Mouse (Mus musculus) testis, adult 2 months (tissue): Measurements from ENCODE around the gene Vangl2. TPM values are rescaled to one million over a fixed set of nuclear protein-coding genes. Genes with fewer than 3 reads are reported as not detected.

Experiments used
- H3K27ac ChIP-seq: fragments of 200-500 bp; 2 replicates; pipeline ENCODE4 v1.5.1; 2012; ENCODE audit warnings: low read depth, low read length; ENCODE audit not compliant: control insufficient read depth, insufficient read depth
- H3K27me3 ChIP-seq: fragments of 200-500 bp; 2 replicates; pipeline ENCODE4 v1.6.1; 2012; ENCODE audit warnings: mild to moderate bottlenecking, low read length, moderate library complexity; ENCODE audit not compliant: control insufficient read depth, insufficient read depth
- H3K36me3 ChIP-seq: fragments of 200-500 bp; 2 replicates; pipeline ENCODE4 v1.6.1; 2012; ENCODE audit warnings: mild to moderate bottlenecking, low read length; ENCODE audit not compliant: control insufficient read depth, insufficient read depth
- H3K4me1 ChIP-seq: fragments of 200-500 bp; 2 replicates; pipeline ENCODE4 v1.6.1; 2012; ENCODE audit warnings: low read length; ENCODE audit not compliant: control insufficient read depth, insufficient read depth
- H3K4me3 ChIP-seq: fragments of 200-500 bp; 2 replicates; pipeline ENCODE4 v1.5.1; 2012; ENCODE audit warnings: low read depth, mild to moderate bottlenecking, low read length, moderate library complexity, mixed read lengths; ENCODE audit not compliant: control insufficient read depth
- CTCF ChIP-seq: fragments of 200-500 bp; IDR thresholded peaks from 2 replicates; pipeline ENCODE4 v1.5.1; 2012; ENCODE audit warnings: low read depth, mild to moderate bottlenecking, inconsistent platforms, low read length, moderate library complexity; ENCODE audit not compliant: control insufficient read depth, insufficient read depth, insufficient replicate concordance
- POLR2A ChIP-seq: fragments of 200-500 bp; IDR thresholded peaks from 2 replicates; pipeline ENCODE4 v1.6.1; 2012; ENCODE audit warnings: low read depth, mild to moderate bottlenecking, inconsistent platforms, low read length, moderate library complexity; ENCODE audit not compliant: control insufficient read depth
- polyA plus RNA-seq: library from polyadenylated mRNA; depleted of rRNA; stranded (reverse); fragments of >200 nt; gene quantifications from 2 replicates; pipeline ENCODE4 v1.2.3, GENCODE M21; 2012

Gene Vangl2
- polyA plus RNA-seq, 1 experiment: 2.6 TPM

DNA sequence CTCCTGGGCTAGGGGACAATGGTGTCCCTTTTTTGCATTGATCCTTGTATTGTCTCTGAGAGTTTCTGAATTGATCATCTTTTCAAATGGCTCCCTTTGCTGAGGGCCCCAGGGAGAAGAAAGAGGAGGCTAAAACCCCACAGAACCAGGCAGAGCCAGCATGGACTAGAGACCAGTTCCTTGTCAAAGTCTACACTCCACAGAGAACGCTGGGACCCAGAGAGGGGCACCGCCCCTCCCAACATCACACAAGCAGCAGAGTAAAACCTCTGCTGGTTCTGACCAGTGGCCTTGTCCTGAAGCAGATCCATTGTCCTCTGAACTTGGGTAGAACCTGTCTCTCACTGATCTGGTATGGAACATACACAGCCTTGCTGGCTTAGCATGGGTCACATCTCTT is 33.9 kb upstream of the Vangl2 start:
- TF ChIP-seq POLR2A: no peak
- TF ChIP-seq CTCF: no peak
- Histone ChIP-seq H3K4me1 (no peaks in the 10 kb centered on the region; the same call in 1 of the 2 replicates), H3K27ac (no peak overlapping the region), H3K36me3 (no peaks in the 10 kb centered on the region; the same call in 1 of the 2 replicates), H3K4me3 (no peak overlapping the region), H3K27me3 (no peaks in the 10 kb centered on the region)

DNA sequence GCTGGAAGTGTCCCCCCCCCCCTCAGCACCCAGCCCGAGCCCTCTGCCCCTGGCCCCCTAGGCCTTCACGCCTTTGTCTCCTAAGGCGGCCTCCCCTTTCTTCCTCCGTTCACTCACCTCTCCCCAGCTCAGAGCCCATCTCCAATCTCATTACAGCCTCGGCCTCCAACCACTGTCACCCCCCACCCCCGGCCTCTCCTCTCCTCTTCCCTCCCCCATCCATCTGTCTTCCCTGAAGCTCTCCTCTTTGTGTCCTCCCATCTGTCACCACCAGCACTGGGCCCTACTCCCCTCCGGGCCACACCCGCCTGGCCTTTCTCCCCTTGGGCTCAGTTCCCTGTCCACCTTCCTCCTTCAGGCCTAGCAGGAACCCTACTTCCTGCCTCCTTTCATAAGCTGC is 33.0 kb upstream of the Vangl2 start:
- Histone ChIP-seq H3K4me1 (no peaks in the 10 kb centered on the region; the same call in 1 of the 2 replicates), H3K27me3 (no peaks in the 10 kb centered on the region), H3K36me3 (no peaks in the 10 kb centered on the region), H3K27ac (no peak overlapping the region), H3K4me3 (no peak overlapping the region)
- no peak for TF ChIP-seq POLR2A
- no peak for TF ChIP-seq CTCF

DNA sequence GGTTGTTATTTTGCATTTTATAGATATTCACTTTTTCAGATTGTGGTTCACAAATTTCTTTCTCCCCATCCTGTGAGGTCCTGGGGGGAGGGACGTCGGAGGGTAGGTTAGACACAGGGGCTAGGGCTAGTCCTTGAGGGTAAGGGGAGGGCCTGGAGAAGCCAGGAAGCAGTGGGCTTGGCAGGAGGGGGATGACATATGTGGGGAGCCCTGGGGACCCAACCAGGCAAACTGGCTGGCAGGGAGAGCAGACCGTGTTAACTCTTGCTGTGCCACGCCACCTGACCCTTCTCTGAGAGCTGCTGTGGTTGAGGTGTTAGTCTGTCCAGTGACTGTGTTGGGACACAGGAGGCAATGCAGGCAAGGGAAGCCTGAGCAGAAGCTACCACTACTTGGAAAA is 32.4 kb upstream of the Vangl2 start:
- Histone ChIP-seq H3K4me1 (no peaks in the 10 kb centered on the region; the same call in 1 of the 2 replicates), H3K36me3 (no peaks in the 10 kb centered on the region), H3K27me3 (no peaks in the 10 kb centered on the region), H3K27ac (no peak overlapping the region), H3K4me3 (no peak overlapping the region)
- TF ChIP-seq CTCF (no peak), POLR2A (no peak)

DNA sequence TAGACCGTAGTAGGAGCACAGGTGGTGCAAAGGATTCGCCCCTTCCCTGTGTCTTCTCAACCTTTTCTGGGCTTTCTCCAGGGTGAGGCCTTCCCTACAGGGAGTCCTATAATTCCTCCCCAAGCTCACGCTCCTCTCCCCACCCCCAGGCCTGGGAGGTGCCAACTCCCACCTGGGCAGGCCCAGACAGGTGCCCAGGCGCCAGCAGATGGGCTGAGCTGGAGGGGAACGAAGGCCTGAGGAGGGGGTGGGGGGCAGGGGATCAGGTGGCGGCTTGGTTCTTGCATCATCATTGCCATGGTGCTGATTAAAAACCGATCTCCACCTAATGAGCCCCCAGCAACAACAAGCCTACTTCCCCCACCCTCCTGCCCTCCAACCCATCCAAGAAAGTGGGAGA is 30.6 kb upstream of the Vangl2 start:
- Histone ChIP-seq H3K4me1 (peaks cover 9% of the 10 kb centered on the region), H3K4me3 (no peak overlapping the region), H3K27me3 (no peaks in the 10 kb centered on the region), H3K27ac (no peak overlapping the region), H3K36me3 (no peaks in the 10 kb centered on the region)
- no peak for TF ChIP-seq CTCF
- TF ChIP-seq POLR2A: no peak

DNA sequence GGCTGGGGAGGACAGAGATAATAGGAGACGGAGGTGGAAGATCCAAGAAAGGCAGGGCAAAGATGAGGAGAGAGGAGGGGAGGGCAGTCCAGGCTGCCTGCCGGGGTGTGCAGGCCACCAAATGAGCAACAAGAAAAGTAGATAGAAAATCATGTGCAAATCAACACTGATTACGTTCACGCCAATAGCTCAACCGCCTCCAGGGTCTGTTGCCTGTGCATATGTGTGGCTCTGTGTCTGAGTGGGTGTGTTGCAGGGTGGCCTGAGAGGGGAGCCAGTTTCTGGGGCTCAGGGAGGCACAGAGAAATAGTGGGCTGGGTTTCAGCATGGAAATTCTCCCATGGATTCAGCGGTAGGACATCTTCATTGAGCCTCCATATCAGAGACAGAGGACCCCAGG is 30.1 kb upstream of the Vangl2 start:
- TF ChIP-seq POLR2A: no peak
- H3K4me1 ChIP-seq: peaks cover 14% of the 10 kb centered on the region
- no peak overlapping the region for H3K27ac ChIP-seq
- H3K36me3 ChIP-seq: no peaks in the 10 kb centered on the region
- H3K4me3 ChIP-seq: no peak overlapping the region
- H3K27me3 ChIP-seq: no peaks in the 10 kb centered on the region

DNA sequence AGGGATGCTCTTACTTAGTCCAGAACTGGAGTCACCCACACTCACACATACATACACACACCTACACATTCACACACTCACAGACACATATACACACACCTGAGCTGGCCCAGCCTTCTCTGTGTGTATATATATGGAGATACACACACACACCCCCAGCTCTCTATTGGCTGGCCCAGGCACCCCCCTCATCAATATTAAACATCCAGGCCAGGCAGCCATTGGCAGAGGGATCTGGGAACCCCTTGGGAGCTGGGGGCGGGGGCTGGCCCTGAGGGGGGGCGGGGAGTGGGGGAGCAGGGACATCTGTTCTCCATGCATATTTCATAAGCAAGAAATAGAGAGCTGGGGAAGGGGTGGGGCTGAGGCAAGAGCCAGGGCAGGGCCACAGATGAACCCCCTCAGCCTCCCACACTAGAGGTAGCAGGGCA is 29.3 kb upstream of the Vangl2 start, which contains the start of gene Nhlh1:
TSS of gene Nhlh1 (minus strand) at position 83 of the 431 bp plus-strand sequence.
- no peak within 1 kb of the TSS for H3K27ac ChIP-seq
- no peak for TF ChIP-seq POLR2A
- no peak for TF ChIP-seq CTCF
- no peaks in the 10 kb centered on the region for H3K36me3 ChIP-seq
- H3K4me1 ChIP-seq: peaks cover 19% of the 10 kb centered on the region
- H3K27me3 ChIP-seq: no peaks in the 10 kb centered on the region; the same call in 1 of the 2 replicates
- no peak within 1 kb of the TSS for H3K4me3 ChIP-seq

DNA sequence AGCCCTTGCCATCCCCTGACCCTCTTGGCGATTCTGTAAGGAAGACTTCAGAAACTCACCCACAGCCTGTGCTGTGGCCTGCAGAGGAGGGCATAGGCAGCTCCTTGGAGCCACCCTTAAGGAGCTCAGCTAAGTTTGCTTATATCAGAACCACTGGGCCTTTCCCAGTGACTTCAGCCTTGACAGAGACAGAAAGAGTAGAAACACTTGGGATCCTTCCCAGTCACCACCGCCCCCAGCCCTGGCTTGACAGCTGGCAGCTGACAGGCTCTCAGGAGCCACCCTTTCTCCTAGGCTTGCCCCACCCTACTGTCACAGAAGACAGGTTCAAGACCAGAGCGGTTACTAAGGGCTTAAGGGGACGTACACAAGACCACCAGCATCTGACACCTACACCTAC is 28.0 kb upstream of the Vangl2 start:
- Histone ChIP-seq H3K27ac (no peak overlapping the region), H3K4me3 (no peak overlapping the region), H3K4me1 (peaks cover 19% of the 10 kb centered on the region), H3K36me3 (no peaks in the 10 kb centered on the region), H3K27me3 (no peaks in the 10 kb centered on the region; the same call in 1 of the 2 replicates)
- TF ChIP-seq CTCF: no peak
- TF ChIP-seq POLR2A: no peak

DNA sequence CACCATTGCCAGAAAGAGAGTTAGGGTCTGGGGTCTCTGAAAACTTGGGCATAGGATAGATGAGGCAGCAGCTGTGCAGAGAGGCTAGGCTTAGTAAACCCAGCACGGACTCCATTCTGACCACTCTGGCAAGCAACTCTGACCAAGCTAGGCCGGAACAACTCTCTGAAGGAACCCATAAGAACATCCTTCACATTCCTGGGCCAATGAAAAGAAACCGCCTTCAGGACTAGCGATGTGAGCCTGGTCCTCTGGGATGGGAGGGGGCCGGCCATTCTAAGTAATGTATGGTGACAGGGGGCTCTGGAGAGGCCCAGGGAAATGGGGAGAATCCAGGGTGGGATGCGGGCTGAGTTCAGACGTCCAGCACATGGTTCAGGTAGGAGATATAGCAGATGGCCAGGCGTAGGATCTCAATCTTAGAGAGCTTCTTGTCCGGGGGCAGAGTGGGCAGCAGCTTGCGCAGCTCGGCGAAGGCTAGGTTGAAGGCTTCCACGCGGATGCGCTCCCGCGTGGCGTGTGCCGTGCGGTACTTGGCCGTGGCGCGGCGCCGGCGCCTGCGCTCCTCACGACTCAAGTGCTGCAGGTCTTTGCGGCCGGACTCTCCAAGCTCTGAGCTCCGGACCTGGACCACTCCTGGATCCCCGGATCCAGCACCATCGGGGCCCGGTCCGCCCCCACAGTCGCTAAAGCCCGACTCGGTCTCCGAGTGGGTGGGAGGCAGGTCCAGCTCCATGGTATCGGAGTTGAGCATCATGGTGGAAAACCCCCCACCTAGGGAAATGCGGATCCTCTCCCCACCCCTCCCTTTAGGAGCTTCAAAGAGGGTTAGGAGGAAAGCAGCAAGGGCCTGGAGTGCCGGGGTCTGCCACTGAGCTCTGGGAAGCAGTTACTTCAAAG is 25.5 kb upstream of the Vangl2 start:
- Histone ChIP-seq H3K36me3 (no peaks in the 10 kb centered on the region), H3K27me3 (no peaks in the 10 kb centered on the region; the same call in 1 of the 2 replicates), H3K27ac (no peak overlapping the region), H3K4me1 (peaks cover 19% of the 10 kb centered on the region), H3K4me3 (peak overlapping the region; percentile 51)
- TF ChIP-seq CTCF (no peak), POLR2A (no peak)
